In genomic region chr10:79745898-79746773, GRCm38 (mm10) we compare ENCODE assay signal across 8 mouse cellular contexts. TPM values are rescaled to one million over a fixed set of nuclear protein-coding genes. Genes with fewer than 3 reads are reported as not detected.
DNase-seq lines count a peak whose midpoint lies in the region; ATAC-seq and TF ChIP-seq lines count a peak whose summit lies in the region.

Polrmt (minus strand) TSS chr10:79746581.

- no peaks in the 10 kb centered on the region for H3K27me3 ChIP-seq in MEL (ENCODE audit: control insufficient read depth in 1 of 2, insufficient read depth in 2 of 2, low read length in 2 of 2)
- no peaks in the 10 kb centered on the region for H3K27me3 ChIP-seq in cerebellum, adult 2 months (ENCODE audit: control insufficient read depth, insufficient read depth, low read length)
- H3K27me3 ChIP-seq in forebrain, postnatal 0 days (ENCODE audit: insufficient read depth, low read length), result no peaks in the 10 kb centered on the region
- no peaks in the 10 kb centered on the region for H3K27me3 ChIP-seq in lung, embryonic 15.5 days

- peaks cover 9% of the 10 kb centered on the region for H3K79me2 ChIP-seq in MEL (ENCODE audit: control insufficient read depth, insufficient read depth, low read length, poor library complexity)

- TF ChIP-seq POLR2A in MEL (IDR thresholded peaks at IDR 0.05; ENCODE audit: control insufficient read depth in 1 of 2, insufficient read depth in 1 of 2, low read depth in 1 of 2, low read length in 2 of 2, poor library complexity in 1 of 2), result peak; percentile 88 to 91
- TF ChIP-seq POLR2A in cerebellum, adult 2 months (IDR thresholded peaks at IDR 0.05; ENCODE audit: borderline replicate concordance, insufficient read depth, low read length), result peak; percentile 53; the same call in 1 of the 2 replicates

- H3K9ac ChIP-seq in MEL (ENCODE audit: control insufficient read depth, low read depth, low read length, poor library complexity, severe bottlenecking), result peak within 1 kb of the TSS; percentile 80
- peak within 1 kb of the TSS; percentile 26; the same call in 1 of the 2 replicates for H3K9ac ChIP-seq in forebrain, postnatal 0 days
- peak within 1 kb of the TSS; percentile 59 for H3K9ac ChIP-seq in lung, embryonic 15.5 days

- 3% methylated on average over 38 of the region's 38 CpGs for WGBS in cerebellum, adult 2 months
- WGBS in forebrain, postnatal 0 days, result 3% methylated on average over 38 of the region's 38 CpGs
- 2% methylated on average over 38 of the region's 38 CpGs for WGBS in lung, embryonic 15.5 days

- TF ChIP-seq EP300 in MEL (IDR thresholded peaks at IDR 0.05; ENCODE audit: low read depth in 1 of 2, low read length in 2 of 2), result no peak

- H3K4me1 ChIP-seq in MEL (ENCODE audit: control insufficient read depth in 1 of 2, insufficient read depth in 2 of 2, low read length in 2 of 2), result peaks cover 0 to 10% of the 10 kb centered on the region in 2 experiments; a peak in 2 of 4 replicates
- H3K4me1 ChIP-seq in cerebellum, adult 2 months (ENCODE audit: control insufficient read depth, insufficient read depth, low read length), result peaks cover 28% of the 10 kb centered on the region
- H3K4me1 ChIP-seq in forebrain, postnatal 0 days (ENCODE audit: insufficient read depth), result peaks cover 8% of the 10 kb centered on the region; the same call in 1 of the 2 replicates
- peaks cover 12% of the 10 kb centered on the region for H3K4me1 ChIP-seq in lung, embryonic 15.5 days

- peaks cover 0 to 6% of the 10 kb centered on the region in 2 experiments; a peak in 3 of 4 replicates for H3K36me3 ChIP-seq in MEL (ENCODE audit: control insufficient read depth in 1 of 2, insufficient read depth in 2 of 2, low read length in 2 of 2)
- peaks cover 22% of the 10 kb centered on the region for H3K36me3 ChIP-seq in forebrain, postnatal 0 days (ENCODE audit: insufficient read depth)
- peaks cover 33% of the 10 kb centered on the region for H3K36me3 ChIP-seq in lung, embryonic 15.5 days

- no peak for TF ChIP-seq CTCF in MEL (IDR thresholded peaks at IDR 0.05 in 2 of 3, conservative IDR thresholded peaks at IDR 0.05 in 1 of 3; ENCODE audit: control insufficient read depth in 1 of 3, insufficient read depth in 1 of 3, low read depth in 2 of 3, low read length in 3 of 3, poor library complexity in 1 of 3, severe bottlenecking in 1 of 3)
- TF ChIP-seq CTCF in cerebellum, adult 2 months (IDR thresholded peaks at IDR 0.05; ENCODE audit: borderline replicate concordance, insufficient read depth, low read depth, low read length), result no peak
- peak; percentile 70 for TF ChIP-seq CTCF in forebrain, postnatal 0 days (IDR thresholded peaks at IDR 0.05; ENCODE audit: low read depth)

- peak; percentile 99 for ATAC-seq in forebrain, postnatal 0 days
- ATAC-seq in lung, embryonic 15.5 days (ENCODE audit: borderline replicate concordance, extremely low read depth, low FRiP score, low TSS enrichment), result peak; percentile 96

- H3K4me3 ChIP-seq in MEL (ENCODE audit: control insufficient read depth in 1 of 2, insufficient read depth in 1 of 2, low read depth in 2 of 2, low read length in 2 of 2), result peak within 1 kb of the TSS; percentile 82 to 91
- peak within 1 kb of the TSS; percentile 72 for H3K4me3 ChIP-seq in cerebellum, adult 2 months (replicated peaks; ENCODE audit: insufficient read depth, low read depth, low read length)
- peak within 1 kb of the TSS; percentile 49 for H3K4me3 ChIP-seq in forebrain, postnatal 0 days (ENCODE audit: low read depth, low read length)
- H3K4me3 ChIP-seq in lung, embryonic 15.5 days, result peak within 1 kb of the TSS; percentile 66

- peak; percentile 99 for DNase-seq in MEL (ENCODE audit: low read depth, low spot score)
- DNase-seq in cerebellum, adult 2 months, result peak; percentile 95 to 98
- DNase-seq in forebrain, postnatal 0 days, result peak; percentile 97
- DNase-seq in heart, postnatal 4 days, result peak; percentile 96
- DNase-seq in layer of hippocampus, adult 8-10 months (ENCODE audit: low spot score in 2 of 2), result peak; percentile 97
- DNase-seq in ovary, adult 18-20 months (ENCODE audit: low spot score), result peak; percentile 96
- DNase-seq in thymus, postnatal 0 days (ENCODE audit: low spot score), result peak; percentile 98

- peak within 1 kb of the TSS; percentile 54 for H3K4me2 ChIP-seq in forebrain, postnatal 0 days (ENCODE audit: low read depth)
- H3K4me2 ChIP-seq in lung, embryonic 15.5 days, result peak within 1 kb of the TSS; percentile 65

- no peak for TF ChIP-seq RAD21 in MEL (IDR thresholded peaks at IDR 0.05; ENCODE audit: low read depth, low read length)

- peak within 1 kb of the TSS; percentile 66 for H3K27ac ChIP-seq in MEL (ENCODE audit: control insufficient read depth, low read depth, low read length)
- no peak within 1 kb of the TSS for H3K27ac ChIP-seq in cerebellum, adult 2 months (ENCODE audit: insufficient read depth, low read length)
- H3K27ac ChIP-seq in forebrain, postnatal 0 days (ENCODE audit: low read depth, low read length), result no peak within 1 kb of the TSS
- H3K27ac ChIP-seq in lung, embryonic 15.5 days, result no peak within 1 kb of the TSS

- H3K9me3 ChIP-seq in MEL (replicated peaks; ENCODE audit: insufficient read depth, low read length), result no peaks in the 10 kb centered on the region
- H3K9me3 ChIP-seq in forebrain, postnatal 0 days (ENCODE audit: low read length), result no peaks in the 10 kb centered on the region
- H3K9me3 ChIP-seq in lung, embryonic 15.5 days, result no peaks in the 10 kb centered on the region

TF ChIP-seq in MEL, 35 proteins besides CTCF, POLR2A, EP300 and RAD21 (continues in another document):
- TF ChIP-seq E2F4 (IDR thresholded peaks at IDR 0.05; ENCODE audit: borderline replicate concordance, low read depth, low read length), result no peak
- TF ChIP-seq MYC (IDR thresholded peaks at IDR 0.05; ENCODE audit: low read depth, low read length), result peak; percentile 61
- no peak for TF ChIP-seq ETS1 (IDR thresholded peaks at IDR 0.05; ENCODE audit: low read depth, low read length)
- TF ChIP-seq JUND (IDR thresholded peaks at IDR 0.05; ENCODE audit: low read depth, low read length), result no peak
- peak; percentile 95 for TF ChIP-seq KAT2A (conservative IDR thresholded peaks at IDR 0.05; ENCODE audit: low read depth, low read length)
- TF ChIP-seq BHLHE40 (IDR thresholded peaks at IDR 0.05; ENCODE audit: borderline replicate concordance, low read depth, low read length), result no peak
- no peak for TF ChIP-seq GABPA (IDR thresholded peaks at IDR 0.05; ENCODE audit: low read depth, low read length)
- TF ChIP-seq POLR2AphosphoS2 (IDR thresholded peaks at IDR 0.05; ENCODE audit: low read length), result 0 out of 2 replicates have a peak, but pooled peaks have one; percentile 42
- TF ChIP-seq MEF2A (IDR thresholded peaks at IDR 0.05; ENCODE audit: extremely low read depth, insufficient replicate concordance, low read depth, low read length, poor library complexity, severe bottlenecking), result no peak
- peak; percentile 40; the same call in 1 of the 2 replicates for TF ChIP-seq USF1 (IDR thresholded peaks at IDR 0.05; ENCODE audit: low read depth, low read length)
- no peak for TF ChIP-seq CHD1 (IDR thresholded peaks at IDR 0.05; ENCODE audit: low read depth, low read length)
- TF ChIP-seq SIN3A (IDR thresholded peaks at IDR 0.05; ENCODE audit: low read length), result peak; percentile 82
- peak; percentile 97 for TF ChIP-seq NRF1 (IDR thresholded peaks at IDR 0.05; ENCODE audit: insufficient read depth, low read depth, low read length, poor library complexity, severe bottlenecking)
- TF ChIP-seq UBTF (IDR thresholded peaks at IDR 0.05; ENCODE audit: borderline replicate concordance, insufficient read depth, low read depth, low read length), result no peak
- TF ChIP-seq ZNF384 (IDR thresholded peaks at IDR 0.05; ENCODE audit: low read depth, low read length), result peak; percentile 96
- no peak for TF ChIP-seq MAFK (IDR thresholded peaks at IDR 0.05; ENCODE audit: borderline replicate concordance, low read depth, low read length)
- TF ChIP-seq MAX (IDR thresholded peaks at IDR 0.05; ENCODE audit: low read length), result peak; percentile 32; the same call in 1 of the 2 replicates
- peak; percentile 56; the same call in 1 of the 2 replicates for TF ChIP-seq TCF12 (IDR thresholded peaks at IDR 0.05; ENCODE audit: low read depth, low read length)
- TF ChIP-seq MAZ (IDR thresholded peaks at IDR 0.05; ENCODE audit: low read depth, low read length), result no peak
- TF ChIP-seq MYB (IDR thresholded peaks at IDR 0.05; ENCODE audit: low read depth, low read length), result 0 out of 2 replicates have a peak, but pooled peaks have one; percentile 22
- no peak for TF ChIP-seq ZMIZ1 (IDR thresholded peaks at IDR 0.05; ENCODE audit: low read depth, low read length)
- peak; percentile 98 for TF ChIP-seq ELF1 (IDR thresholded peaks at IDR 0.05; ENCODE audit: low read depth, low read length)
- peak; percentile 77; the same call in 1 of the 2 replicates for TF ChIP-seq MXI1 (IDR thresholded peaks at IDR 0.05; ENCODE audit: low read depth, low read length)
- no peak for TF ChIP-seq RCOR1 (IDR thresholded peaks at IDR 0.05; ENCODE audit: low read depth, low read length)
- TF ChIP-seq ZKSCAN1 (IDR thresholded peaks at IDR 0.05; ENCODE audit: low read depth, low read length), result no peak
- TF ChIP-seq CHD2 (IDR thresholded peaks at IDR 0.05; ENCODE audit: low read length), result no peak
- no peak for TF ChIP-seq USF2 (IDR thresholded peaks at IDR 0.05; ENCODE audit: borderline replicate concordance in 1 of 2, insufficient read depth in 1 of 2, low read depth in 1 of 2, low read length in 2 of 2)
- TF ChIP-seq NELFE (IDR thresholded peaks at IDR 0.05; ENCODE audit: low read depth, low read length), result peak; percentile 79
- no peak for TF ChIP-seq POLR2AphosphoS5 (IDR thresholded peaks at IDR 0.05; ENCODE audit: borderline replicate concordance, low read depth, low read length)
- TF ChIP-seq HCFC1 (IDR thresholded peaks at IDR 0.05; ENCODE audit: low read depth, low read length), result peak; percentile 98
- TF ChIP-seq ZC3H11A (IDR thresholded peaks at IDR 0.05; ENCODE audit: low read depth, low read length), result no peak

RNA-seq across cellular contexts. Expression of gene Polrmt, which starts in this region (rescaled TPM):
- total RNA-seq in MEL (2012; rRNA removed), result 35.7 and 36.7 TPM in 2 replicates
- 10 to 100 TPM in 1 of 2 experiments, not detected in 1; 66.9 TPM for polyA plus RNA-seq in MEL (2012; ENCODE audit: insufficient read depth in 1 of 2, insufficient read length in 2 of 2, low read depth in 1 of 2, low replicate concordance in 2 of 2, missing spikeins in 1 of 2)
- polyA plus RNA-seq in cerebellum, adult 2 months (2012; rRNA removed), result 74.7 and 80.4 TPM in 2 replicates
- 27.8 and 34.9 TPM in 2 replicates for total RNA-seq in forebrain, postnatal 0 days (2014; rRNA removed)
- 27.3 and 30.2 TPM in 2 replicates for polyA plus RNA-seq in forebrain, postnatal 0 days (2015; fragmentation: Nextera tagmentation; extraction: Ambion mirVana)
- total RNA-seq in heart, postnatal 4 days (2021), result 10 to 100 TPM; 35.4 to 39.6 TPM
- 10 to 100 TPM; 44.5 to 58.2 (median 51.3) TPM for total RNA-seq in layer of hippocampus, adult 8-10 months (2022)
- 41.5 and 49.2 TPM in 2 replicates for polyA plus RNA-seq in lung, embryonic 15.5 days (2015; fragmentation: Nextera tagmentation; extraction: Ambion mirVana)
- polyA plus RNA-seq in thymus, postnatal 0 days (2015; fragmentation: Nextera tagmentation; extraction: Ambion mirVana), result 35.2 and 39.5 TPM in 2 replicates

Comparison
In these comparisons a context has a peak if more than half of its experiments do, and no peak if none do; other contexts are left out.
1. H3K9ac ChIP-seq: peak in every context shown above with its lines; median percentile 80 in MEL; 59 in lung, embryonic 15.5 days; 26 in forebrain, postnatal 0 days.